Mouse (Mus musculus) CD4-positive, CD25-positive, alpha-beta regulatory T cell, adult 9 weeks (primary cell): ENCODE data around the gene Fbxl16. TPM values are rescaled to one million over a fixed set of nuclear protein-coding genes. Genes with fewer than 3 reads are reported as not detected.

ENCODE experiments used
- polyA plus RNA-seq: library from polyadenylated mRNA; unstranded; fragments of 100-300 nt; shearing (Covaris generic); gene quantifications from one replicate; pipeline ENCODE4 v1.2.1, GENCODE M21; 2017

Fbxl16 gene
- polyA plus RNA-seq, 1 experiment from 2014 or later: not detected

Other genes with a start within 250 kb of the Fbxl16 start
- not detected for gene Sox8, start 238.4 kb upstream of the Fbxl16 start, polyA plus RNA-seq
- 29.4 TPM for gene Lmf1, start 230.0 kb upstream of the Fbxl16 start, polyA plus RNA-seq
- not detected for gene Gng13, start 91.9 kb upstream of the Fbxl16 start, polyA plus RNA-seq
- gene Chtf18, start 81.7 kb upstream of the Fbxl16 start, polyA plus RNA-seq: 5.8 TPM
- 20.1 TPM for gene Rpusd1, start 81.4 kb upstream of the Fbxl16 start, polyA plus RNA-seq
- gene Mslnl, start 73.0 kb upstream of the Fbxl16 start, polyA plus RNA-seq: not detected
- not detected for gene Msln, start 54.7 kb upstream of the Fbxl16 start, polyA plus RNA-seq
- 29.9 TPM for gene Narfl, start 35.3 kb upstream of the Fbxl16 start, polyA plus RNA-seq
- gene Haghl, start 23.4 kb upstream of the Fbxl16 start, polyA plus RNA-seq: 59.1 TPM
- 0.52 TPM for gene Ccdc78, start 22.5 kb upstream of the Fbxl16 start, polyA plus RNA-seq
- 259 TPM for gene Fam173a, start 16.2 kb upstream of the Fbxl16 start, polyA plus RNA-seq
- gene AC134908.4, start 13.4 kb upstream of the Fbxl16 start, polyA plus RNA-seq: not detected
- 7.7 TPM for gene Metrn, start 11.9 kb upstream of the Fbxl16 start, polyA plus RNA-seq
- gene Wdr24, start 14.5 kb downstream of the Fbxl16 start, polyA plus RNA-seq: 46.8 TPM
- gene Jmjd8, start 19.8 kb downstream of the Fbxl16 start, polyA plus RNA-seq: 44.0 TPM
- 63.7 TPM for gene Stub1, start 24.3 kb downstream of the Fbxl16 start, polyA plus RNA-seq
- 0.27 TPM for gene Rhbdl1, start 28.2 kb downstream of the Fbxl16 start, polyA plus RNA-seq
- gene Gm20683, start 32.7 kb downstream of the Fbxl16 start, polyA plus RNA-seq: 0.48 TPM
- 45.1 TPM for gene Rhot2, start 35.8 kb downstream of the Fbxl16 start, polyA plus RNA-seq
- gene Wdr90, start 52.4 kb downstream of the Fbxl16 start, polyA plus RNA-seq: 6.7 TPM
- 2.4 TPM for gene Mcrip2, start 59.7 kb downstream of the Fbxl16 start, polyA plus RNA-seq
- 112 TPM for gene Mettl26, start 66.0 kb downstream of the Fbxl16 start, polyA plus RNA-seq
- gene Wfikkn1, start 71.8 kb downstream of the Fbxl16 start, polyA plus RNA-seq: 1.5 TPM
- gene Rab40c, start 110.6 kb downstream of the Fbxl16 start, polyA plus RNA-seq: 5.6 TPM
- gene Pigq, start 135.9 kb downstream of the Fbxl16 start, polyA plus RNA-seq: 63.9 TPM
- not detected for gene Nhlrc4, start 135.9 kb downstream of the Fbxl16 start, polyA plus RNA-seq
- not detected for gene A930017K11Rik, start 143.5 kb downstream of the Fbxl16 start, polyA plus RNA-seq
- 14.6 TPM for gene Capn15, start 176.7 kb downstream of the Fbxl16 start, polyA plus RNA-seq